In genomic region chr1:133693536-133694114, GRCm38 (mm10) we compare ENCODE assay signal across 13 mouse cellular contexts. TPM values are rescaled to one million over a fixed set of nuclear protein-coding genes. Genes with fewer than 3 reads are reported as not detected.
DNase-seq lines count a peak whose midpoint lies in the region; ATAC-seq and TF ChIP-seq lines count a peak whose summit lies in the region.
"Had no signal": no experiment of that assay in that cellular context is flagged by ENCODE, and none has a peak within 500 bp of the region (broad histone marks: within the 10 kb centered on the region; RNA-seq: fewer than 3 reads in every experiment).

No protein-coding gene starts in this region.

- ATAC-seq in heart, embryonic 11.5 days (replicated peaks; ENCODE audit: insufficient number of reproducible peaks, low FRiP score, low TSS enrichment), result no peak
- no peak for ATAC-seq in liver, embryonic 13.5 days (ENCODE audit: low read depth)
- no peak for ATAC-seq in liver, embryonic 12.5 days
- no peak for ATAC-seq in liver, postnatal 0 days
- ATAC-seq in monocyte, adult 5-6 weeks (replicated peaks; ENCODE audit: insufficient number of reproducible peaks, low FRiP score, low TSS enrichment, poor library complexity, severe bottlenecking), result no peak

- DNase-seq in heart, adult 11 months, result no peak
- DNase-seq in liver, embryonic 13.5 days, result no peak
- no peak for DNase-seq in embryonic facial prominence, embryonic 10.5 days (ENCODE audit: low spot score)
- no peak for DNase-seq in liver, postnatal 0 days
- DNase-seq in spleen, postnatal 14 days (ENCODE audit: low spot score in 2 of 2), result no peak
- DNase-seq: cerebellum, postnatal 25 days; kidney, adult 18-20 months; left cerebral cortex, postnatal 4 days had no signal

- H3K27ac ChIP-seq in heart, embryonic 11.5 days (ENCODE audit: low read depth, low read length), result peak overlapping the region; percentile 83
- H3K27ac ChIP-seq in liver, embryonic 13.5 days, result 0 out of 2 replicates have a peak overlapping the region, but pooled peaks have one; percentile 51
- no peak overlapping the region for H3K27ac ChIP-seq in liver, embryonic 12.5 days
- H3K27ac ChIP-seq in embryonic facial prominence, embryonic 10.5 days (replicated peaks), result peak overlapping the region; percentile 76
- peak overlapping the region; percentile 72 for H3K27ac ChIP-seq in liver, postnatal 0 days (ENCODE audit: low read depth)

- no peak overlapping the region for H3K4me3 ChIP-seq in heart, embryonic 11.5 days (ENCODE audit: low read depth, low read length)
- no peak overlapping the region for H3K4me3 ChIP-seq in liver, embryonic 13.5 days (replicated peaks)
- H3K4me3 ChIP-seq in liver, embryonic 12.5 days, result no peak overlapping the region
- no peak overlapping the region for H3K4me3 ChIP-seq in embryonic facial prominence, embryonic 10.5 days
- no peak overlapping the region for H3K4me3 ChIP-seq in liver, postnatal 0 days (ENCODE audit: low read depth, low read length)
- H3K4me3 ChIP-seq: megakaryocyte, embryonic 14.5 days had no signal

- no peaks in the 10 kb centered on the region for H3K36me3 ChIP-seq in heart, embryonic 11.5 days (ENCODE audit: control insufficient read depth, insufficient read depth, low read length)
- no peaks in the 10 kb centered on the region for H3K36me3 ChIP-seq in liver, embryonic 13.5 days
- H3K36me3 ChIP-seq in liver, embryonic 12.5 days, result no peaks in the 10 kb centered on the region
- H3K36me3 ChIP-seq in embryonic facial prominence, embryonic 10.5 days (replicated peaks), result no peaks in the 10 kb centered on the region
- no peaks in the 10 kb centered on the region for H3K36me3 ChIP-seq in liver, postnatal 0 days (replicated peaks; ENCODE audit: insufficient read depth, low read length)

- no peaks in the 10 kb centered on the region for H3K9me3 ChIP-seq in heart, embryonic 11.5 days (replicated peaks; ENCODE audit: control insufficient read depth, low read length)
- H3K9me3 ChIP-seq in liver, embryonic 13.5 days (replicated peaks), result no peaks in the 10 kb centered on the region
- no peaks in the 10 kb centered on the region for H3K9me3 ChIP-seq in liver, embryonic 12.5 days (replicated peaks)
- no peaks in the 10 kb centered on the region for H3K9me3 ChIP-seq in embryonic facial prominence, embryonic 10.5 days
- H3K9me3 ChIP-seq in liver, postnatal 0 days (ENCODE audit: low read length), result no peaks in the 10 kb centered on the region
- H3K9me3 ChIP-seq: megakaryocyte, embryonic 14.5 days had no signal

- 58% methylated on average over 11 of the region's 11 CpGs for WGBS in heart, embryonic 11.5 days (ENCODE audit: insufficient replicate concordance)
- 71% methylated on average over 11 of the region's 11 CpGs for WGBS in liver, embryonic 13.5 days (ENCODE audit: insufficient replicate concordance)
- 66% methylated on average over 11 of the region's 11 CpGs for WGBS in liver, embryonic 12.5 days (ENCODE audit: insufficient replicate concordance)
- 61% methylated on average over 11 of the region's 11 CpGs for WGBS in embryonic facial prominence, embryonic 10.5 days
- WGBS in liver, postnatal 0 days (ENCODE audit: insufficient replicate concordance), result 72% methylated on average over 11 of the region's 11 CpGs

- H3K4me2 ChIP-seq in heart, embryonic 11.5 days, result no peak overlapping the region
- H3K4me2 ChIP-seq in liver, embryonic 13.5 days, result no peak overlapping the region
- no peak overlapping the region for H3K4me2 ChIP-seq in liver, embryonic 12.5 days
- H3K4me2 ChIP-seq in liver, postnatal 0 days (ENCODE audit: low read depth, low read length), result peak overlapping the region; percentile 29; the same call in 1 of the 2 replicates

- peaks cover 41% of the 10 kb centered on the region for H3K4me1 ChIP-seq in heart, embryonic 11.5 days (ENCODE audit: control insufficient read depth, insufficient read depth, low read length)
- peaks cover 36% of the 10 kb centered on the region for H3K4me1 ChIP-seq in liver, embryonic 13.5 days (replicated peaks)
- H3K4me1 ChIP-seq in liver, embryonic 12.5 days, result peaks cover 25% of the 10 kb centered on the region
- H3K4me1 ChIP-seq in embryonic facial prominence, embryonic 10.5 days, result peaks cover 45% of the 10 kb centered on the region
- H3K4me1 ChIP-seq in liver, postnatal 0 days (ENCODE audit: insufficient read depth), result peaks cover 36% of the 10 kb centered on the region

- peak overlapping the region; percentile 39; the same call in 1 of the 2 replicates for H3K9ac ChIP-seq in heart, embryonic 11.5 days (ENCODE audit: low read depth, low read length)
- H3K9ac ChIP-seq in liver, embryonic 13.5 days, result no peak overlapping the region
- H3K9ac ChIP-seq in liver, embryonic 12.5 days, result no peak overlapping the region
- 0 out of 2 replicates have a peak overlapping the region, but pooled peaks have one; percentile 21 for H3K9ac ChIP-seq in liver, postnatal 0 days (replicated peaks)

- no peaks in the 10 kb centered on the region for H3K27me3 ChIP-seq in heart, embryonic 11.5 days (ENCODE audit: control insufficient read depth, insufficient read depth, low read length)
- no peaks in the 10 kb centered on the region for H3K27me3 ChIP-seq in liver, embryonic 13.5 days
- no peaks in the 10 kb centered on the region for H3K27me3 ChIP-seq in liver, embryonic 12.5 days (replicated peaks)
- no peaks in the 10 kb centered on the region for H3K27me3 ChIP-seq in embryonic facial prominence, embryonic 10.5 days (replicated peaks; ENCODE audit: low read depth, poor library complexity, severe bottlenecking)
- H3K27me3 ChIP-seq in liver, postnatal 0 days (ENCODE audit: insufficient read depth, low read length), result no peaks in the 10 kb centered on the region
- H3K27me3 ChIP-seq: megakaryocyte, embryonic 14.5 days had no signal

- TF ChIP-seq EP300 in liver, postnatal 0 days (IDR thresholded peaks at IDR 0.05; ENCODE audit: low read depth), result no peak

- TF ChIP-seq CTCF in liver, postnatal 0 days (IDR thresholded peaks at IDR 0.05; ENCODE audit: low read depth), result no peak

RNA-seq across cellular contexts. Expression of gene Lax1, which starts 3.7 kb away (rescaled TPM):
- polyA plus RNA-seq in heart, embryonic 11.5 days (2014; fragmentation: Nextera tagmentation; extraction: Ambion mirVana), result 0.09 and 0.73 TPM in 2 replicates
- polyA plus RNA-seq in liver, embryonic 13.5 days (2015; fragmentation: Nextera tagmentation; extraction: Ambion mirVana), result 0.28 and 0.65 TPM in 2 replicates
- 0.61 TPM in 2 replicates for polyA plus RNA-seq in liver, embryonic 12.5 days (2016; fragmentation: Nextera tagmentation; extraction: Ambion mirVana)
- 0.16 and 0.39 TPM in 2 replicates for polyA plus RNA-seq in embryonic facial prominence, embryonic 10.5 days (2016; fragmentation: Nextera tagmentation; extraction: Ambion mirVana)
- 0.66 and 1.1 TPM in 2 replicates for polyA plus RNA-seq in liver, postnatal 0 days (2015; fragmentation: Nextera tagmentation; extraction: Ambion mirVana)
- total RNA-seq in monocyte, adult 5-6 weeks (2017), result 35.8 to 132 TPM (median 52.2 TPM) in 3 replicates
- total RNA-seq: layer of hippocampus, adult 8-10 months had no signal

RNA-seq across cellular contexts. Expression of gene Gm38394, which starts 32.5 kb away (rescaled TPM):
- polyA plus RNA-seq in heart, embryonic 11.5 days (2014; fragmentation: Nextera tagmentation; extraction: Ambion mirVana), result 7.0 and 8.4 TPM in 2 replicates
- 0.97 and 1.2 TPM in 2 replicates for polyA plus RNA-seq in liver, embryonic 13.5 days (2015; fragmentation: Nextera tagmentation; extraction: Ambion mirVana)
- 2.0 and 2.2 TPM in 2 replicates for polyA plus RNA-seq in liver, embryonic 12.5 days (2016; fragmentation: Nextera tagmentation; extraction: Ambion mirVana)
- 5.0 and 6.3 TPM in 2 replicates for polyA plus RNA-seq in embryonic facial prominence, embryonic 10.5 days (2016; fragmentation: Nextera tagmentation; extraction: Ambion mirVana)
- 1.0 and 1.3 TPM in 2 replicates for polyA plus RNA-seq in liver, postnatal 0 days (2015; fragmentation: Nextera tagmentation; extraction: Ambion mirVana)
- 10.1 to 21.1 TPM (median 12.8 TPM) in 3 replicates for total RNA-seq in monocyte, adult 5-6 weeks (2017)

RNA-seq across cellular contexts. Expression of gene Zbed6, which starts 32.9 kb away (rescaled TPM):
- polyA plus RNA-seq in heart, embryonic 11.5 days (2014; fragmentation: Nextera tagmentation; extraction: Ambion mirVana), result not detected in 2 replicates
- not detected in 2 replicates for polyA plus RNA-seq in liver, embryonic 13.5 days (2015; fragmentation: Nextera tagmentation; extraction: Ambion mirVana)
- not detected in 2 replicates for polyA plus RNA-seq in liver, embryonic 12.5 days (2016; fragmentation: Nextera tagmentation; extraction: Ambion mirVana)
- polyA plus RNA-seq in embryonic facial prominence, embryonic 10.5 days (2016; fragmentation: Nextera tagmentation; extraction: Ambion mirVana), result not detected in 2 replicates
- 0.08 and 0.09 TPM in 2 replicates for polyA plus RNA-seq in liver, postnatal 0 days (2015; fragmentation: Nextera tagmentation; extraction: Ambion mirVana)
- total RNA-seq in monocyte, adult 5-6 weeks (2017), result 15.3 to 43.2 TPM (median 22.6 TPM) in 3 replicates

Comparison
In these comparisons a context has a peak if more than half of its experiments do, and no peak if none do; other contexts are left out.
1. H3K9ac ChIP-seq: peak in heart, embryonic 11.5 days (single experiment) and liver, postnatal 0 days (single experiment); none in liver, embryonic 13.5 days (single experiment) and liver, embryonic 12.5 days (single experiment).